Mouse (Mus musculus) lung, postnatal 0 days (tissue): ENCODE results near the gene Plcb2. TPM values are rescaled to one million over a fixed set of nuclear protein-coding genes. Genes with fewer than 3 reads are reported as not detected.

Experiments used
- ATAC-seq: fragments of 200-750 bp; cut with Nextera tagmentation; 2 replicates; pipeline ENCODE4 v1.8.0; 2017; ENCODE audit warnings: moderate library complexity
- DNase-seq: peaks from one replicate; pipeline ENCODE4 v3.0.0-alpha.2; 2016; ENCODE audit warnings: low spot score
- H3K27ac ChIP-seq: fragments of 300-500 bp; sonication (generic); 2 replicates; pipeline ENCODE4 v1.5.1; 2014; ENCODE audit warnings: antibody characterized with exemption, mild to moderate bottlenecking, low read length, mixed read lengths
- H3K27me3 ChIP-seq: fragments of 300-500 bp; sonication (generic); replicated peaks from 2 replicates; pipeline ENCODE4 v1.6.1; 2014; ENCODE audit warnings: low read length, mixed read lengths; ENCODE audit not compliant: insufficient read depth
- H3K36me3 ChIP-seq: fragments of 300-500 bp; sonication (generic); 2 replicates; pipeline ENCODE4 v1.6.1; 2014; ENCODE audit warnings: low read length, mixed read lengths; ENCODE audit not compliant: insufficient read depth
- H3K4me1 ChIP-seq: fragments of 300-500 bp; sonication (generic); 2 replicates; pipeline ENCODE4 v1.6.1; 2014; ENCODE audit warnings: antibody characterized with exemption, low read depth, low read length, mixed read lengths; ENCODE audit not compliant: insufficient read depth
- H3K4me2 ChIP-seq: fragments of 300-500 bp; sonication (generic); replicated peaks from 2 replicates; pipeline ENCODE4 v1.6.1; 2014; ENCODE audit warnings: low read depth, mild to moderate bottlenecking, low read length, moderate library complexity, mixed read lengths
- H3K4me3 ChIP-seq: fragments of 300-500 bp; sonication (generic); 2 replicates; pipeline ENCODE4 v1.5.1; 2014; ENCODE audit warnings: low read depth, low read length
- H3K9ac ChIP-seq: fragments of 300-500 bp; sonication (generic); replicated peaks from 2 replicates; pipeline ENCODE4 v1.6.1; 2014; ENCODE audit warnings: low read depth, mild to moderate bottlenecking
- H3K9me3 ChIP-seq: fragments of 300-500 bp; sonication (generic); 2 replicates; pipeline ENCODE4 v1.6.1; 2016; ENCODE audit warnings: low read length, mixed read lengths
- CTCF ChIP-seq: IDR thresholded peaks from 2 replicates; pipeline ENCODE4 v1.5.1; 2016; ENCODE audit warnings: antibody characterized with exemption, mild to moderate bottlenecking
- EP300 ChIP-seq: IDR thresholded peaks from 2 replicates; pipeline ENCODE4 v1.6.1; 2016; ENCODE audit warnings: antibody characterized with exemption, mild to moderate bottlenecking, control low read depth
- WGBS: fragments of 180-500 bp; shearing (Covaris S2); extraction: QIAGEN DNeasy Blood & Tissue Kit; methylation state at CpG from one replicate; pipeline ENCODE4 v1.1.7; 2014; 5-methylcytosine and 5-hydroxymethylcytosine counted together
- polyA plus RNA-seq: library from polyadenylated mRNA; unstranded; fragments of >200 nt; fragmentation: Nextera tagmentation; extraction: Ambion mirVana; gene quantifications from 2 replicates; pipeline ENCODE4 v1.2.1, GENCODE M21; 2015

Gene Plcb2
- polyA plus RNA-seq, 1 experiment from 2014 or later: 1.6 TPM

DNA sequence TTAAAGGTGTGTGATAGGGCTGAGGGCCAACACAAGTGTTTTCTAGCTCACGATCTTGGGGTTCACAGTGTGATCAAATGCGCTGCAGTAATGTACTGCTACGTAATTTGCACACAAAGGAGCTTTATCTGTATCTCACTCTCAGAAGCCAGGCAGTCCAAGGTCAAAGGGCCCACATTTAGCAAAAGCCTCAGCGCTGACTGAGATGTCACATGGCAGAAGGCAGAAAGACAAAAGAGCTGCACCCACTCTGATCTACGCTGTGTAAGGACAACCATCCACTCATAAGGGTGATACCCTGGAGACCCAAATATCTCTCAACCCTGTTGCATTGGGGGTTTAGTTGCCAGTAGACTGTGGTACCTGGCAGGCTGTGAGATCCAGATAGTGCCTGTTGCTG is 61.1 kb downstream of the Plcb2 start:
- no peaks in the 10 kb centered on the region for H3K36me3 ChIP-seq
- 65% methylated on average over 5 of the region's 5 CpGs for WGBS
- H3K27ac ChIP-seq: no peak overlapping the region
- no peaks in the 10 kb centered on the region for H3K9me3 ChIP-seq
- H3K9ac ChIP-seq: no peak overlapping the region
- DNase-seq: no peak
- H3K4me1 ChIP-seq: peaks cover 6% of the 10 kb centered on the region; the same call in 1 of the 2 replicates
- no peak overlapping the region for H3K4me3 ChIP-seq
- ATAC-seq: no peak
- H3K27me3 ChIP-seq: no peaks in the 10 kb centered on the region
- H3K4me2 ChIP-seq: no peak overlapping the region
- TF ChIP-seq CTCF: no peak

DNA sequence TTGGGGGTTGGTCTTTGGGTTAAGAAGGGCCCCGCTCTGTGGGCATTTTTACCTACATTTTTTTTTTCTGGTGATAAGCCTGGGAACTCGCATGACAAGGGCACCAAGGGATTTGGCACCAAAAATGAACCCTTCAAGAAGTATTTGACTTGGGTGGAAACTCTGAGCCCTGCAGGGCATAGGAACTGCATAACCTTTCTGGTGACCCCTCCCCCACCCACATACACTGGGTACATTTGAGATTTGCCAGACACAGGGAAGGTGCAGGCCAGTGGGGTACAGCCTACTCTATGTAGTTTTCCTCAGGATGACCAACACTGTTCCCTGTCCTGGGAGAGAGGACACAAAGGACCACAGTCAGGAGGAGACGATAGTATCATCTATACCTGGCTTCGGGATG is 62.6 kb downstream of the Plcb2 start:
- no peak for ATAC-seq
- H3K27me3 ChIP-seq: no peaks in the 10 kb centered on the region
- no peak overlapping the region for H3K9ac ChIP-seq
- no peak overlapping the region for H3K27ac ChIP-seq
- no peak overlapping the region for H3K4me2 ChIP-seq
- no peaks in the 10 kb centered on the region for H3K36me3 ChIP-seq
- 74% methylated on average over 4 of the region's 4 CpGs for WGBS
- no peaks in the 10 kb centered on the region for H3K9me3 ChIP-seq
- no peak for DNase-seq
- TF ChIP-seq CTCF (no peak), EP300 (no peak)
- H3K4me1 ChIP-seq: peaks cover 6% of the 10 kb centered on the region; the same call in 1 of the 2 replicates
- no peak overlapping the region for H3K4me3 ChIP-seq

DNA sequence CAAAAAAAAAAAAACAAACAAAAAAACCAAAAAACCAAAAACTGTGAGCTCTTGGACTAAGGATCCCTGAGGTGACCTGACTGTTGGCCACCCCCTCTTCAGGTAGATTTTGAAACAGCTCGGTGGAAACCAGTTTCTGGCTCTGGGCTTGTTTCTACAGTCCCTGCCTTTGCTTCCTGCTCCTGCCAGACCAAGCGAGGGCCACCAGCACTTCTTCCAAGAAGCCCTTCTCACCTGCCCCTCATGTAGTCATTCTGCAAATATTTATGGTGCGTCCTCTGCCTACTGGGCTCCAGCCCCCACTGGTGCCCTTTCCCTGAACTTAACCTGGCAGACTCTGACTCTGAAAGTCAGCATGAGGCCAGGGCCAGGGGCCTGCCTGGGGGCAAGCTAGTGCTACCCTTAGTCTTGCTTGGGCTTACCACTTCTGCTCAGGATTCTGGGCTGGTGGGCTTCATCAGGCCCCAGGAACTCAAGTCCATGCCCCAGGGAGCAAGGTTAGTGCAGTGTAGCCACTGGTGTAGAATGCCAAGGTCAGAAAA is 63.2 kb downstream of the Plcb2 start:
- Histone ChIP-seq H3K4me2 (no peak overlapping the region), H3K4me1 (peaks cover 8% of the 10 kb centered on the region; the same call in 1 of the 2 replicates), H3K9me3 (no peaks in the 10 kb centered on the region), H3K36me3 (no peaks in the 10 kb centered on the region), H3K27ac (no peak overlapping the region), H3K9ac (no peak overlapping the region), H3K4me3 (no peak overlapping the region), H3K27me3 (no peaks in the 10 kb centered on the region)
- DNase-seq: peak; percentile 55
- TF ChIP-seq CTCF: no peak
- TF ChIP-seq EP300: no peak
- WGBS: 54% methylated on average over 3 of the region's 3 CpGs
- peak; percentile 31; the same call in 1 of the 2 replicates for ATAC-seq

DNA sequence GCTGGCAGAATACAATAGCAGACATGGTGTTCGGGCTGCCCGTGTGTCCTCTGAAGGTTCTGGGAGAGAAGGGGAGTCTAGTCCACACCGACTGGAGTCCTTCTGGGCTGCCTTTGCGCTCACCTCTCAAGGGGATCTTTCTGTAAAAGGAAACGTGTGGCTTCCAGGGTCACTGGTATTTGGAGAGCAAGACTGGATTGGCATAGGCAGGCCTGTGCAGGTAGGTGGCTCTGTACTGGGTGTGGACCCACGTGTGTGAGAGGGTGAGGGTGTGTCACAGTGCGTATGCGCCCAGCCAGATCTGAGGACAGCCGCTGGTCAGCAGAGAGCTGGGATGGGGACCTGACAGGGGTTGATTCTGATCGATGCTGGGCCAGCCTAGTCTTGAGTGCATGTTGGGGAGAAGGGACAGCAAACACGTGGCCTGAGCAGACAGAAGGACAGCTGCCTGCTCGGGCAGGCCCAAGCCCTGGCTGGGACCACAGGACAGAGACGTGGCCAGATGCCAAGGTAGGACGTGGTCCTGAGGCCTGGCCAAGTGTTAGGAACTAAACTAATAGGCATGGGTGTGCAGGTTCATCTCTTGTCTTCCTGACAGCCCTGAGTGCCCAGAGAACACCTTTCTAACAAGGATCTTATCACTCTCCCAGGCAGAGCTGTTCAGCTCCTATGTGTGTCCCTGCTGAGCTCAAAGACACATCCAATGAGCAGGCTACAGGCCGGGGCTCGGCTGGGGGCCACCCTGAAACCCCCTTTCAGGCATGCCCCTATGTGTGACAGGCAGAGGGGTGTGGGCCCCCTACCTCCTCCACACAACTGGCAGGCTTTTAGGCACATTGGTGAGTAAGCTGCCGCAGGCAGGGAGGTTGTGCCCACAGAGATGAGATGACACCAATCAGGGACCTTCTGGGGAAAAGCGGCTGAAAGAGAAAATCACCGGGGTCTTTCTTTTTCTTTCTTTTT is 64.2 kb downstream of the Plcb2 start:
- no peak overlapping the region for H3K9ac ChIP-seq
- H3K9me3 ChIP-seq: no peaks in the 10 kb centered on the region
- peaks cover 16% of the 10 kb centered on the region; the same call in 1 of the 2 replicates for H3K4me1 ChIP-seq
- peak; percentile 77 for ATAC-seq
- H3K27me3 ChIP-seq: no peaks in the 10 kb centered on the region
- H3K4me3 ChIP-seq: peak overlapping the region; percentile 28
- peak; percentile 36 for TF ChIP-seq CTCF
- no peak for TF ChIP-seq EP300
- no peak overlapping the region for H3K27ac ChIP-seq
- no peaks in the 10 kb centered on the region for H3K36me3 ChIP-seq
- H3K4me2 ChIP-seq: peak overlapping the region; percentile 75
- WGBS: 43% methylated on average over 19 of the region's 19 CpGs
- DNase-seq: peak; percentile 70

DNA sequence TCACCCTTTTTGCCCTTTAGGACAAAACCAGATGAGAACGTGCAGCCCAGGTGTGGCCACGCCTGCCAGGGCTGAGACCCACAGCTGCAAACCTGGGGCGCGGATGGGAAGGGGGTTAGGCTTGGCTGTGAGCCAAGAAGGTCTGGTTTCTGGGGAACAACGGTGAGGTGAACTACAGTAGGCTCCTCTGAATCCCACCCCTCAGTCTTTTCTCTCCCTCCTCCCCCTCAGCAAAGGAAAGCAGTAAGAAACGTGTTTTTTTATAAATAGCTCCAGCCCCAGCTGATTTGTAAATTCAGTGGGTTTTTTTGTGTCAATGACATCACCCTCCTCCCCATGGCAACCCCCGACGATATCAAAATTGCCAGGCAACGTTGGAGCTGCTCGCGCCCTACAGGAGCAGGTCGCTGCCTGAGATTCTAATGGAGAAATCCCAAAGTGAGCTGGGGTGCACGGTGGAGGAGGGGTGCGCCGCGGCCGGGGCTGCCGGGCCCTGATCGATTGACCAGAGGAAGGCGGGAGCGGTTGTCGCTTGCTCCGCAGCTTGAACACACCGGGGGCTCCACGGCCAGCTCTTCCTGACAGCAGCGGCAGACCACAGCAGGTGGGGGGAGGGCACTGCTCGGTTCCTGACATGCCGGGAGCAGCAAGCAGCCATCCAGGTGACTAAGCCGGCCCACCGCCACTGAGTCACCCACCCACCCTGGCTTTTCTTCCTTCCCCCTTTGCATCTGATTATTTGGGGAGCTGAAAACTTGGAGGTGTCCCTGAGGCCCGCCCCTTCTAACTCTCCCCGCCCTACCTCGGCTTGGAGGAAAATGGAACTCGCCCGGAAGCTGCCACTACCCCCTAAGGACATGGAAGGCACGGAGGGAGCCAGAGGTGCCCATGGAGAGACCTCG is 65.1 kb downstream of the Plcb2 start, which contains the start of gene Pak6:
Gene Pak6, plus strand, starts transcription at position 402 of the 902 bp plus-strand sequence.
- peaks cover 20% of the 10 kb centered on the region; the same call in 1 of the 2 replicates for H3K4me1 ChIP-seq

More for the DNA sequence above, 65.1 kb downstream of the Plcb2 start, which contains the start of gene Pak6:
- no peaks in the 10 kb centered on the region for H3K36me3 ChIP-seq
- H3K9me3 ChIP-seq: no peaks in the 10 kb centered on the region
- peak; percentile 7; the same call in 1 of the 2 replicates for ATAC-seq
- peak; percentile 44 for DNase-seq
- TF ChIP-seq CTCF (no peak), EP300 (no peak)
- peak within 1 kb of the TSS; percentile 75 for H3K4me2 ChIP-seq
- H3K27me3 ChIP-seq: no peaks in the 10 kb centered on the region
- WGBS: 2% methylated on average over 37 of the region's 37 CpGs
- no peak within 1 kb of the TSS for H3K9ac ChIP-seq
- H3K27ac ChIP-seq: no peak within 1 kb of the TSS
- H3K4me3 ChIP-seq: peak within 1 kb of the TSS; percentile 28
